Mouse (Mus musculus) lung, embryonic 14.5 days (tissue): ENCODE measurements around the gene Tspan32. TPM values are rescaled to one million over a fixed set of nuclear protein-coding genes. Genes with fewer than 3 reads are reported as not detected.
A peak's percentile ranks its signal among the peaks of the same experiment; 100 is the strongest.

Source experiments
- ATAC-seq: fragments of 200-750 bp; cut with Nextera tagmentation; 2 replicates; pipeline ENCODE4 v1.8.0; 2017; ENCODE audit warnings: mild to moderate bottlenecking, moderate TSS enrichment, moderate library complexity; ENCODE audit not compliant: insufficient read depth
- DNase-seq: peaks from one replicate; pipeline ENCODE4 v3.0.0-alpha.2; 2015
- H3K27ac ChIP-seq: fragments of 300-500 bp; sonication (generic); 2 replicates; pipeline ENCODE4 v1.5.1; 2014; ENCODE audit warnings: low read depth, mild to moderate bottlenecking, moderate library complexity
- H3K27me3 ChIP-seq: fragments of 300-500 bp; sonication (generic); 2 replicates; pipeline ENCODE4 v1.6.1; 2014; ENCODE audit warnings: low read length, control low read depth; ENCODE audit not compliant: insufficient read depth
- H3K36me3 ChIP-seq: fragments of 300-500 bp; sonication (generic); 2 replicates; pipeline ENCODE4 v1.6.1; 2014; ENCODE audit warnings: control low read depth; ENCODE audit not compliant: insufficient read depth
- H3K4me1 ChIP-seq: fragments of 300-500 bp; sonication (generic); 2 replicates; pipeline ENCODE4 v1.6.1; 2014; ENCODE audit warnings: antibody characterized with exemption, control low read depth; ENCODE audit not compliant: insufficient read depth
- H3K4me2 ChIP-seq: fragments of 300-500 bp; sonication (generic); 2 replicates; pipeline ENCODE4 v1.6.1; 2014; ENCODE audit warnings: mild to moderate bottlenecking
- H3K4me3 ChIP-seq: fragments of 300-500 bp; sonication (generic); 2 replicates; pipeline ENCODE4 v1.5.1; 2014; ENCODE audit warnings: low read depth, low read length
- H3K9ac ChIP-seq: fragments of 300-500 bp; sonication (generic); 2 replicates; pipeline ENCODE4 v1.6.1; 2014
- H3K9me3 ChIP-seq: fragments of 300-500 bp; sonication (generic); 2 replicates; pipeline ENCODE4 v1.6.1; 2016; ENCODE audit warnings: low read depth, low read length, control low read depth
- CTCF ChIP-seq: IDR thresholded peaks from 2 replicates; pipeline ENCODE4 v1.5.1; 2016; ENCODE audit warnings: antibody characterized with exemption, low read depth
- WGBS: fragments of 180-500 bp; shearing (Covaris S2); extraction: QIAGEN DNeasy Blood & Tissue Kit; methylation state at CpG from one replicate; pipeline ENCODE4 v1.1.7; 2014; 5-methylcytosine and 5-hydroxymethylcytosine counted together
- polyA plus RNA-seq: library from polyadenylated mRNA; unstranded; fragments of >200 nt; fragmentation: Nextera tagmentation; extraction: Ambion mirVana; gene quantifications from 2 replicates; pipeline ENCODE4 v1.2.1, GENCODE M21; 2014

The Tspan32 gene
- polyA plus RNA-seq, 1 experiment from 2014 or later: 2.1 TPM

DNA sequence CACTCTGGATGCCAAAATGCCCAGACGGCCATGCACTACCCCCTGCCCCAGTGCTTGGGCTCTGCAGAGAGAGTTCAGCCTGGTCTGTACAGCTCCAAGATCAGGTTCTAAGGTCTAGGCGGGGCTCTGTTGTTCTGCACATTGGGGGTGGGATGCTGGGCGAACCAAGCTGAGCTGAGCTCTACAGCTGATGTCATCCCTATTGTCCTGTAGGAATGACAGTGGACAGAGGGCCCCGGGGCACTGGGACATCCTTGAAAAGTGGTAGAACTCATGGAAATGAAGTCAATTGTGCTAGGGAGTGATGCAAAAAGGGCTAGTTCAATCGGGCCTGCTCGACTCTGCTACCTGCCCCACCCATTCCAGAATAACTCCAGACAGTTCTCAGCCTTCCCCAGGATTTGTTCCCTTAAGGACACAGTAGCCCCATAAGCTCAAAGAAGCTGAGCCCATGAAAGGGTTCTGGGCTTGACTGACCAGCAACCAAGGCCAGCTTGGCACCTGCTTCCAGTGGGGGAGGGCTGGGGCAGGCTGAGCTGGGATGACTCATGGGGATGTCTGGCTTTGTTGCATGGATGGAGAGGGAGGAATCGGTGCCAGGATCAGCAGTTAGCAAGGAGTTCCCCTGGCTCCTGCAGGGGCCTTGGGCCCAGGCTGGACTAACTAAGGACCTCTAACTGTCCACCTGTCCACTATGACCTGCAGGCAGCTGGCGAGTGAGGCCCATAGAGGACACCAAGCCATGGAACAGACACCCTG, 8.8 kb downstream of the Tspan32 start:
- TF ChIP-seq CTCF: no peak
- peaks cover 46% of the 10 kb centered on the region for H3K4me1 ChIP-seq
- H3K4me2 ChIP-seq: no peak overlapping the region
- no peak for ATAC-seq
- WGBS: 60% methylated on average over 8 of the region's 8 CpGs
- no peaks in the 10 kb centered on the region for H3K9me3 ChIP-seq
- no peaks in the 10 kb centered on the region for H3K27me3 ChIP-seq
- no peaks in the 10 kb centered on the region for H3K36me3 ChIP-seq
- H3K4me3 ChIP-seq: no peak overlapping the region
- no peak for DNase-seq
- no peak overlapping the region for H3K9ac ChIP-seq
- peak overlapping the region; percentile 58; the same call in 1 of the 2 replicates for H3K27ac ChIP-seq

GRCm38 (mm10) chr7:143014862-143015659, 10.2 kb downstream of the Tspan32 start:
- DNase-seq: no peak
- Histone ChIP-seq H3K27ac (peak overlapping the region; percentile 91), H3K36me3 (no peaks in the 10 kb centered on the region), H3K4me1 (peaks cover 37% of the 10 kb centered on the region), H3K9me3 (no peaks in the 10 kb centered on the region), H3K4me2 (no peak overlapping the region; the same call in 1 of the 2 replicates), H3K27me3 (no peaks in the 10 kb centered on the region), H3K4me3 (no peak overlapping the region), H3K9ac (no peak overlapping the region)
- 78% methylated on average over 7 of the region's 7 CpGs for WGBS
- ATAC-seq: no peak
- no peak for TF ChIP-seq CTCF

GRCm38 (mm10) chr7:143015755-143016423, 11.0 kb downstream of the Tspan32 start:
- TF ChIP-seq CTCF: no peak
- no peak overlapping the region for H3K4me3 ChIP-seq
- no peaks in the 10 kb centered on the region for H3K27me3 ChIP-seq
- H3K4me2 ChIP-seq: peak overlapping the region; percentile 41
- ATAC-seq (peak; percentile 87), DNase-seq (peak; percentile 93)
- no peaks in the 10 kb centered on the region for H3K9me3 ChIP-seq
- peak overlapping the region; percentile 91 for H3K27ac ChIP-seq
- H3K9ac ChIP-seq: no peak overlapping the region
- H3K4me1 ChIP-seq: peaks cover 37% of the 10 kb centered on the region
- 0% methylated on average over 1 of the region's 1 CpGs for WGBS
- no peaks in the 10 kb centered on the region for H3K36me3 ChIP-seq

DNA sequence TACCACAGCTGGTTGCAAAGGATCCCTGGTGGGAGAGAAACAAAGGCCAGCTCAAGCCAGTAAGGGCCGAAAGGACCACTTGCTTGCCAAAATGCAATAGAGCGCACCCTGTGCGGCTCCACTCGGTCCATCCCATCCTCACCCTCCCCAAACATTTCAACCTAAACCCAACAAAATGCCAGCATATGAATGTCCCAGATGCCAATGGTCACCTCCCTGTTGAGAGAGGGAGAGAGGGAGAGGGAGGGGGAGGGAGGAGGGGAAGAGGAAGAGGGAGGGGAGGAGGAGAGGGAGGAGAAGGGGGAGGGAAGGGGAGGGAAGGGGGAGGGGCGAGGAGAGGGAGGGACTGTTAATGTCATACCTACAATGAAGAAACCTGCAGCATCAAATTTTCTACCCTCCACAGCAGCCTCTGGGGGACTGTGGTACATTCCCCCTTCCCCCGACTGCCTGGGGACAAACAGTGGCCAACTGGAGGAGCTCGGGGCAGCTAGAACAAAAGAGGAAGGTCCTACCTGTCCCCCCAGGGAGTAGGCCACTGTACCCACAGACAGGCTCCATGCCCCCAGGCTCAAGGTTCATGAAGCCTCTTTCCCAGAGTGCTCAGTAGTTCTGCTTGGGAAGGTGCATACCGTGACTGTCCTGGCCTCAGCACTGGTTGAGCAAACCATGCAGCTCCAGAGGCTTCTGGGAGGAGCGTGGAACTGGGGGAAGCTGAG, 11.7 kb downstream of the Tspan32 start:
- Histone ChIP-seq H3K36me3 (no peaks in the 10 kb centered on the region), H3K9me3 (no peaks in the 10 kb centered on the region), H3K27ac (peak overlapping the region; percentile 91), H3K4me2 (peak overlapping the region; percentile 41), H3K4me1 (peaks cover 35% of the 10 kb centered on the region), H3K9ac (no peak overlapping the region), H3K4me3 (no peak overlapping the region), H3K27me3 (no peaks in the 10 kb centered on the region)
- ATAC-seq: peak; percentile 67
- no peak for DNase-seq
- 49% methylated on average over 9 of the region's 9 CpGs for WGBS
- TF ChIP-seq CTCF: no peak

DNA sequence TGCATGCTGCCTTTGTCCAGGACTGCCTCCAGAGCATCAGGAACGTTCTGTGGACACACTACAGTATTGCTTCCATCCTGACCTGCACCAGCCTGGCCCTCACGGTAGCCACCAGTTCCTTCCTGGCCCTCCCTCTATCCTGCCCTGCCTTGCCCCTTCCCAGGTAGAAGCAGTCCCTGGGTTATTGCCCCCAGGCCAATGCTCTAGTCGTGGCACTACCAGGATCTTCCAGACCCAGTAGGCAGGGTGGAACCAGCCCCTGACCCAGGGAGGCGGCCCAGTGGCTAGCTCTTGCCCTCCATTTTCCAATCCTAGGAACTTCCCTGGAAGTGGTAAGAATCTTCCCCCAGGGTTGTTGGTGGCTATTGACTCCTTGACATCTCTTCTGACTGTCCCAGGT, 12.3 kb downstream of the Tspan32 start:
- H3K9ac ChIP-seq: no peak overlapping the region
- ATAC-seq (no peak), DNase-seq (no peak)
- H3K9me3 ChIP-seq: no peaks in the 10 kb centered on the region
- 71% methylated on average over 4 of the region's 4 CpGs for WGBS
- no peaks in the 10 kb centered on the region for H3K27me3 ChIP-seq
- no peaks in the 10 kb centered on the region for H3K36me3 ChIP-seq
- H3K27ac ChIP-seq: peak overlapping the region; percentile 91
- H3K4me3 ChIP-seq: no peak overlapping the region
- H3K4me1 ChIP-seq: peaks cover 30% of the 10 kb centered on the region
- TF ChIP-seq CTCF: no peak
- H3K4me2 ChIP-seq: no peak overlapping the region

GRCm38 (mm10) chr7:143020040-143020439, 15.2 kb downstream of the Tspan32 start:
- H3K4me3 ChIP-seq: no peak overlapping the region
- H3K9me3 ChIP-seq: no peaks in the 10 kb centered on the region
- H3K4me1 ChIP-seq: peaks cover 19% of the 10 kb centered on the region
- TF ChIP-seq CTCF: no peak
- H3K36me3 ChIP-seq: no peaks in the 10 kb centered on the region
- H3K4me2 ChIP-seq: no peak overlapping the region
- no peak overlapping the region for H3K27ac ChIP-seq
- no peak for DNase-seq
- no peaks in the 10 kb centered on the region for H3K27me3 ChIP-seq
- no peak for ATAC-seq
- no peak overlapping the region for H3K9ac ChIP-seq
